Mouse (Mus musculus) brain, adult 2 months (tissue): ENCODE measurements at regions not wholly inside any gene's neighbourhood (a gene's known extent, or its start where the extent isn't known, plus 50 kb on each side); places are given as distances from the start of the nearest gene placed in this dataset.
A peak's percentile ranks its signal among the peaks of the same experiment; 100 is the strongest.
"Not testable (repeated sequence)": the region's sequence is repeated elsewhere in the genome, so short reads cannot be mapped to it uniquely, and the experiment has no call there.

ENCODE experiments used
- DNase-seq: peaks from one replicate; pipeline ENCODE4 v3.0.0; 2011; ENCODE audit warnings: low read depth, low spot score

DNA sequence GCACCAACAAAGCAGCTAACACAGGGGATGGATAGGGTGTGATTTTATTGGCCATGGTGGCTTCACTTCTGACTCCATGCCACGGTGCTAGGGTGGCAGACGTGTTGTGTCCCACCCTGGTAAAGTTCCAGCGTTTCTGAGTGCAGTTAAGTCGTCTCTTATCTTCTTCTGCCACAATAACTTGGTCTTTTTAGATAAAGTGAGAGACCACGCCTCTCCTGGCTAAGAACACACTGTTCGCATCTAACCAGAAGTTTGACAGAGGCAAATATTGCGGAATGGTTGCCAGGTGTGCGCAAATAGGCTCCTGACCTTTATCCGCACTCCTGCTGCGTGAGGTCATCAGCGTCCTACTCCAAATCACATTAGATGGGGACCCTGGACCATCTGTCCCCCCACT, 66.2 kb upstream of the Jarid2 start:
- DNase-seq, result no peak

DNA sequence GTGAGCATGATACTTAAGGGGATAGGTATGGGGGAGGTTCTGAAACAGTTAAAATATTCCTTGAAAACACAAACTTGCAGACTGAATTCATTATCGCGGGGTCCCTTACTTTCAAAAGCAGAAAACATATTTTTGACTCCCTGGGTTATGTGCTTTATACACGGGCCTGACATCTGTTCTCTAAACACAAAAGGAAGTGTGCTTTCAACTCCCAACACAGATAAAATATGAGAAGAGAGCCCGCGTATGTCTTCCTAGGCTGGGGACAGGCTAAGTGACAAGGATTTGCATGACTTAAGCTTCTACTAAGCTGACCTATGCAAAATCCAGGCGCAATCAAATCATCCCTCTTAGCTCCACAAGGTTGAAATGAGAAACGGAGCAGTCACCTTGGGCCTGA, 65.5 kb upstream of the Jarid2 start:
- DNase-seq, result no peak

DNA sequence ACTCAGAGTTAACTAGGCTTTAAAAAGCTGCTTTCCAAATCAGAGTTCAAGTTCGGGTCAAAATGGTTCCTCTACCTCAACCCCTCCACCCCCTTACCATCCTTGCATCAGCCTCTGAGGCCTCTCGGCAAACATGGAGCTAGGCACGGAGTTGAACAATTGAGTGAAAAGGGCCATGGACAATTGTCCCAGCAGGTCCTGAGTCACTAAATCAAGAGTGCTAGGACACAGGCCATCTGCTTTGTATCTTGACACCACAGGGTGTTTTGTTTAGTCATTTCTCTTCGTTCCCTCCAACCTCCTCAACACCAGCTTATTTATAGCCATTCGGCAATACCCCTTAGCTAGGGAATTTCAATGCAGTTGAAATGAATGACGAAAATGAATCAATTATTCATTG, 59.5 kb upstream of the Jarid2 start:
- peak; percentile 86 for DNase-seq

GRCm38 (mm10) chr13:44673337-44673966, 55.8 kb upstream of the Jarid2 start:
- DNase-seq, result peak; percentile 96

DNA sequence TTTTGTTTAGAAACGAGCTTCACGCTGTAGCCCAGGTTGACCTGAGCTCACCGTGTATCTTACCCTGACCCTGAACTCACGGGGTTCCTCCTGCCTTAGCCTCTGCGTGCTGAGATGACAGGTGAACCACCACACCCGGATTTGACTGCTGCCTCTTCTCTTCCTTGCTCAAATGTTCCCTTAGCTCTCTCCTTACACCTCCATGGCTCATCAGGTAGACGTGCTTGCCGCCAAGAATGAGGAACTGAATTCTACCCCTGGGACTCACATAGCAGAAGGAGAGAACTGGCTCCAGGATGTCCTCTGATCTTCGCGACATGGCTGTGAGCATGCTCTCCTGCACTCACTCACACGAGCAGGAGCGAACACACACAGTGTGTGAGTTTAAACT, 55.3 kb upstream of the Jarid2 start:
- no peak for DNase-seq

DNA sequence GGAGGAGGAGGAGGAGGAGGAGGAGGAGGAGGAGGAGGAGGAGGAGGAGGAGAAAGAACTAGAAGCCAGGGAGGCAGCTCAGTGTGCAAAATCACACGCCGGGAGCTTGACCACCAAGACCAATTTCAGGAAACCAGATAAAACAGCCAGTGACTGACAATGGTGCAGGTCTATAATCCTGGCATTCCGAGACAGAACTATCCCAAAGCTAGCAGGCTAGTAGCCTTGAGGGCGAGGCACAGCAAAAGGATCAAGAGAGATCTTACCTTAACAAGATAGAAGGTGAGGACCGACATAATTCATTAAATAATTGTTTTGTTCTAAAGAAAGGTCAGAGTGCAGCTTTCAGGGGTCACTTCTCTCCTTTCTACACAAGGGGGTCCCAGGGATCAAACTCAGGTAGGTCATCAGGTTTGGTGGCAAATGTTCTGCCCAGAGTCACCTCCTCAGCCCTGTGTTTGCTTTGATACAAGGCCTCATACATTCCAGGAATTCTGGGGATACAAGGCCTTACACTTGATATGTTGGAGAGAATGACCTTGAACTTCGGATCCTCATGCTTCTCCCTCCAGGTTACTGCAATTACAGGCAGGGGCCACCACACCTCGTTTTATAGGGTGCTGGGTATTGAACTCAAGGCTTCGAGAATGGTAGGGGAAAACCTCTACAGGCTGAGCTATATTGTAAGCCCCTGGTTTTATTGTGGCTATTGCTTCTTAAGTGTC, 54.2 kb upstream of the Jarid2 start:
- no peak for DNase-seq

GRCm38 (mm10) chr13:44676041-44676440, 53.2 kb upstream of the Jarid2 start:
- DNase-seq, result no peak

GRCm38 (mm10) chr13:44678121-44678520, 51.2 kb upstream of the Jarid2 start:
- no peak for DNase-seq

- not testable (repeated sequence) for DNase-seq
Measured at GRCm38 (mm10) chr13:44679457-44679856, 49.8 kb upstream of the Jarid2 start.
